Mouse (Mus musculus): ENCODE measurements around the gene Acad10.
"Not testable (repeated sequence)": the region's sequence is repeated elsewhere in the genome, so short reads cannot be mapped to it uniquely, and the experiment has no call there.

The Acad10 gene

DNA sequence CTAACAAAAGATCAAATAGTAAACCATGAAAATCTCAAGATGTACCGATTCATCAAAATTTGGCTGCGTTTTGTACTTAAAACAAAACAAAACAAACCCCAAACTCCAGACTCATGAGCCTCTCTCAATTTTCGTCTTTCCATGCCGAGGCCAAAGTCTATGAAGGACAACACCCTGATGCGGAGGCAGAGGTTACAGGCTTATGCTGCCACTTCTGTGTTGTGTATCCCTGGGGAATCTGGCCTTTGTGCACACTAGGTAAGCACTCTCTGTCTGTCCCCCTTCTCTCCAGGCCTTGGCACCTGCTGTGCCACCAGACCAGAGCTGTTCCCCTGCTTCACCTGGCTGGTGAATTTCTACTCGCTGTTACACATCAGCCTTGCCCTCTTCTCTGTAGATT, 2.7 kb downstream of the Acad10 start:
- not testable (repeated sequence) for DNase-seq (ENCODE audit: low read depth, low spot score)

DNA sequence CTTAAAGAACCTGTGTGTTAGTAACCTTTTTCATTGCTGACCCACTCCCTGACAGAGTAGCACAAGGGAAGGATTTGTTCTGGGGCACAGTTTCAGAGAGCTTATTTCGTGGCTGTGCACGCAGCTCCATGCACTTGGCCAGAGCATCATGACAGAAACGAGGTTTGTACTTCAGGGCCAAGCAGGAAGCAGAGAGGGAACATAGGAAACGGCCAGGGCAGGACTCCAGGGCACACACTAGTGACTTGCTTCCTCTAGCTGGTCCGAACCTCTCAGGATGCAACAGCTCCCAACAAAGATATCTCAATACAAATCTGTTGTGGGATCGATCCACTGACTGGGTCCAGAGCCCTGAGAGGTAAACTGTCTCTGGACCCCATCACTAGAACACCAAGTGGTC, 3.4 kb downstream of the Acad10 start:
- DNase-seq (ENCODE audit: low read depth, low spot score): not testable (repeated sequence)

DNA sequence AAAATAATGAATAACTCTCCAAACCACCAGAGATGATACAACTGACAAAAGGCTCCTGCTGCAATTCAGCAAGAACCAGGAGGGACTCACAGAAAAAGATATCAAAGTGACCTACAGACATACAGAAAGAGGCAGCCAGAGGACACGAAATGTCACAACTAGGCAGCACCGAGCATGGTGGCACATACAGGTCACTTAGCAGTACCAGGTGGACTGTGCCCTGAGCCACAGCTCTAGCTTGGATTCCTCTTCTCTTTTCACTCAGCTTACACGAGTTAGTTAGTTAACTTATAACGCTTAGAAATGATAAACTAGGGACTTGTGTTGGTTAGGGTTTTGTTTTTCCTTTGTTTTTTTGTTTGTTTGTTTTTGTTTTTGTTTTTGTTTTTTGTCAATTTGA, 5.8 kb downstream of the Acad10 start:
- DNase-seq (ENCODE audit: low read depth, low spot score): no peak

DNA sequence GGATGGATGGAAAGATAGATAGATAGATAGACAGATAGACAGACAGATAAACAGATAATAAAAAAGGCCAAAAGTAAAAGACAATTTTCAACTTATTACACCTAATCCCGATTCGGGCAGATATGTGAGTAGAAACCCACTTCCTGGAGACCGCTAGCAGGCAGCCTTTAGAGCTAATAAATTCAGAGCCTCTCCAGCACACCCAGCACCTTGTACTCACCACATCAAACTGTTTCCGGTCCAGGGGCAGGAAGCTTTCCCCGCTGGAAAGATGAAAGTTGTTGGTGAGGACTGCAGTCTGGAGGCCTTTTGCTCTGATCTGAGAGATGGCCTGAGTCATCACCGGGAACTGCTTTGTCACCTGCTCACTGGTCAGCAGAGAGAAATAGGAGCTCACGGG, 11.2 kb downstream of the Acad10 start:
- DNase-seq (ENCODE audit: low read depth, low spot score): no peak

DNA sequence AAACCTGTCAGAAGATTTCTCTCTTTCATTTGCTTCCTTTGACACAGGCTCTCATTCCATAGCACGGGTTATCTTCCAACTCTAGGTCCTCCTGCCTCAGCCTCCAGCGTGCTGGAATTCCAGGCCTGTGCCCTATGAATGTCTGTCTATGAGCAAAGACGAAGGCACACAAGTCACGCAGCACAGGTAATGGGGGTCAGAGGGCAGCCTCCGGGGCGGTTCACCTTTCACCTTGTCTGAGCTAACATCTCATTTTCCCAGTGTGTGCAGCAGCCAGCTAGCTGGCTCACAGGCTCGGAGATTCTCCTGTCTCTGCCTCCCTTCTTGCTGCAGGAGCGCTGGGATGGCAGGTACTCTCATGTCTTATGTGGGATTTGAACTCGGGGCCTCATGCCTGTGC, 20.7 kb downstream of the Acad10 start:
- no peak for DNase-seq (ENCODE audit: low read depth, low spot score)

DNA sequence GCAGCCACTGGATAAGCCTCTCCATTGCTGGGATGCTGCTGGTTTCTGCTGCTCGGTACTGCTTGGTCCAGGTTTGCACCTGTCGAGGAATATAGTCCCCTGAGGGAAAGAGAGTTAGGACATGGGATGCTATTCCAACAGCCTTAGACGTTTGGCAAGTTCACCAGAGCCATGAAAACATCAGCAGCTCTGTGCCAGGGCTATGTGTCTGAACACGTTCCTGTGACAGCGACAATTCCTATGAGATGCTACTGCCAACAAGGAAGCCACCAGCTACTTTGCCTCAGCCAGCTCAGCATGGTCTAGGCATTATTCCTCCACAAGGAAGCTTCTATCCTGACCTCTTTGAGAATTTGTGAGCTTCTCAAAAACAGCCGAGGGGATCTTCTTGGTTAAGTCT, 23.0 kb downstream of the Acad10 start:
- no peak for DNase-seq (ENCODE audit: low read depth, low spot score)

DNA sequence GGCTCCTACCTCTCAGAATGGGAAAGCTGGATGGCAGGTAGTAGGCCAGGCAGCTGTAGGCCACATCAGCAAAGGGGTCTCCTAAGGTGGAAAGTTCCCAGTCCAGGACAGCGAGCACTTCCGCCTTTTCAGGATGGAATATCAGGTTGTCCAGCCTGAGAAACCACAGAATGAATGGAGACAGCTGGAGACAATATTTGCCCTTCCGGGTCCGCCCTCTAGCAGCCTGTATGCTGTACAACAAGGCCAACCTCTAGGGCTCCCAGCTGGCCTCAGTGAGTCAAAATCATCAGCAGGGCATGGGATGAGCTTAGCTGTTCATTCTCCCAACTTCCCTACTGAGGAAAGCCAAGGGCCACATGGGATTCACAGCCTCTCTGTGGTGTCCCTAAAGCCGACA, 25.6 kb downstream of the Acad10 start:
- DNase-seq (ENCODE audit: low read depth, low spot score): no peak

DNA sequence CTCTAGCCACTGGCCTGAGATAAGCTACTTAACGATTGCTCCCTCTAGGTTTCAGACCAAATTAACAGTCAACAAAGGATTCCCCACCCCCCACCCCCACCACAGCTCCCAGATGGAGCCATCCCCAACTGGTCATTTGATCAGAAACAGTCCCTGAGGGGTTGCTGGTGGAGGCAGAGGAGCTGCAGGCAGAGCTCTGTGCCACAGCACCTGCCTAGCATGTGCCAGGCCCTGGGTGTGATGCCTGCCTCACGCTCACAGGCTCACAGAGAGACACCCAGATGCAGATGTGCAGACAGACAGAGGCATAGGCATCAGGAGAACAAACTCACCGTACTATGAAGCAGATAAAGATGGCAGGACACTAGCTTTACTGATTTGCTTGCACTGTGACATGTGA, 27.5 kb downstream of the Acad10 start:
- DNase-seq (ENCODE audit: low read depth, low spot score): no peak

DNA sequence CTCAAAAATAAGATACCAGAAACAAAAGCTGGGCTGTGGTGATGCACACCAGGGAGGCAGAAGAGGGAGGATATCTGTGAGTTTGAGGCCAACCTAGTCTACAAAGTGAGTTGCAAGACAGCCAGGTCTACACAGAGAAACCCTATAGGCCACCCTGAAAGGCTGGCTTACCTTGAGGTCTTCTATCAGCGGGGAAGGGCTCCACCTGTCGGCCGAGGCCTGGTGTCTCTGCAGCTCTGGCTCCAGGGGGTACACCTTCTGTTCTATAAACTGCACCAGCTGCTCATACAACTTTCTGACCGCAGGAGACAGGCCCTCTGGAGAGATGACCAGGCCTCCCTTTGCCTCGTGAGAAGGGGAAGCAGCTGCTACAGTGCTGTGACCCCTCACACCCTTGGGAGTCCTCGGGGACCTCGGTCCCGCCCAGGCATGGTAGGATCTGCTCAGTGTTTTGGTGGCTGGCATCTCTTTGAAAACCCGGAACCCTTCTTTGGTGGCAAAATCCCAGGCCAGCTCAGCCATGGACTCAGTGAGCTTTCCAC, 29.1 kb downstream of the Acad10 start:
- DNase-seq (ENCODE audit: low read depth, low spot score): not testable (repeated sequence)

DNA sequence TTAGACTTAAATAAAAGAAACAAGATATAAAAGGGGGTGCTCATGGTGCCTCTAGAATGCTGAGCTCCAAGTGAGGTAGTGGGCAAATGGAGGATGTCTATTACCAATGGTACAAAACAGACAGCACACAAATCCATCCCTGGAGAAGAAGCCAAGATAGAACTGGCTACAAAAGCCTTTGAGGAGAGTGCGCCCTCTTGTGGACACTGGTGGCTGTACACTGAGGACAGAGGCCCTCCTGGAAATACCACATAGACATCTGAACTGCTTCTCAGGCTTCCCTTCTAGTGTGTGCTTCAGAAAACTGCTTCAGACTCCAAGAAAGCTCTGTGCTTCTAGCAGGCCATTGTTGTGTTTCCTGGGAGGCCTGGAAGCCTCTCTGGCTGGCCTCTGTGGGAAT, 32.4 kb downstream of the Acad10 start:
- peak; percentile 69 for DNase-seq (ENCODE audit: low read depth, low spot score)

DNA sequence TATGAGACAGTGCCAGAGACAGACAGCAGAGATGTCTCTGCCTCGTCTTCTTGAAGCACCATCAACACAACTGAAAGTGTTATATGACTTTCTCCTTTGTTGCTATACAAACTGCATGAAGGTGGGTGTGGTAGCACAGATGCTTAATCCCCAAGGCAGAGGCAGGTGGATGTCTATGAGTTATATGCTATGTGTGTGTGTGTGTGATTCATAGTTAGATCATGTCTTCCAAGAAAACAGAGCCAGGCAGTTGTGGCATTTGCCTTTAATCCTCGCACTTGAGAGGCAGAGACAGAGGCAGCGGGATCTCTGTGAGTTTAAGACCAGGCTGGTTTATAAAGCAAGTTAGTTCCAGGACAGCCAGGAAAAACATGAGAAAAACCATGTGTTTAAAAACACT, 37.1 kb downstream of the Acad10 start:
- no peak for DNase-seq (ENCODE audit: low read depth, low spot score)

DNA sequence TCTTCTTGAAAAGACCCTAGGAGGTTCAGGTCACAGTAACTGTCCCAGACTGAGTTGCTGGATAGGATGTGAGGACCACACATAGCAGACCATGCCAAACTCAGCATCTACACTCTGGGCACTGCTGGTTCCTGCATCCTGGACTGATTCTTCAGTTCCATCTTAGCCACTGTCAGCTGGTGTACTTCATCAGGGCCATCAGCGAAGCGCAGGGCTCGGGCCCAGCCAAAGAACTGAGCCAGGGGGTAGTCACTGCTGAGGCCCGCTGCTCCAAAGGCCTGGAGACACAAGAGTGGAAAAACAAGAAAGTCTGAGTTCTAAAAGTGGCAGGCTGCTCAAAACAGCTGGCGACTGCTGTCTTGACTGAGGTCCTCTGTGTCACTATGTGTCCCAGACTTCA, 39.2 kb downstream of the Acad10 start:
- no peak for DNase-seq (ENCODE audit: low read depth, low spot score)

DNA sequence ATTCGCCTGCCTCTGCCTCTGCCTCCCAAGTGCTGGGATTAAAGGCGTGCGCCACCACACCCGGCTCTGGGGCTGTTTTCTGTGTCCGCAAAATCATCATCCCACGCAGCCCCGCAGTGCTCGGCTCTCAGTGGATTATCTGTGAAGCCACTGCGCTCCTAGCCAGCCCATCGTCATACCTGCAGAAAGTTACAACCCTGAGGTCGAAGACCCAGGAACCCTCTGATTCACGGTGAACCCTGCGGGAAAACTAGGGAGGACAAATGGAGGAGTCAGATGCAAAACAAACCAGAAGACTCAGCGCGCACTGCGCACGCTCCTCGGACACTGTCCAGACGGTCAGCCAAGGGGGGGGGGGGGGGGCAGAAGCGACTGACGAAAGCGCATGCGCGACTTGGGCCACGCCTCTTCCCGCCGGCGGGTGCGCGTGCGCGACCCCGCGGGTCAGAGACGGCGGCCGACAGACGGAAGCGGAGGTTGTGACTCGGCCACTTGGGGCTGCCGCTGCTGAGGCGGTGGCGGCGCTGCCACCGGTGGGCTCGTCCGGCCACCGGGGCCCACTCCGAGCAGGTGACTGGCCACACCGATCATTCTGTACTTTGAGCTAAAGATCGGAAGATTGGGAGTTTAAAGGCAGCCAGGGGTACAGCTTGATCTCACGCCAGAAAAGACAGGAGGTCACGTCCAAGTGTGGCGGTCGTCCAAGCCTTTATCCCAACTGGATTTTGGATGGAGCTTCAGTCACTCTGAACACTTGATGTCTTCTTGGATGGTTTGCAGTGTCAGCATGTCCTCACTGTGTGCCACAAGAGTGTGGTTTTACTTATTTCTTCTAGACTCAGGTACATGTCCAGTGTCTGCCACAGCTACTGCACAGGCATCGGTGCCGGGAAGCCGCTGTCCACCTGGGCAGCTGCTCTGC, 41.5 kb downstream of the Acad10 start, which contains the start of gene Acad12:
Acad12 (minus strand) TSS at position 347 of the 922 bp plus-strand sequence.
- DNase-seq (ENCODE audit: low read depth, low spot score): peak; percentile 91

DNA sequence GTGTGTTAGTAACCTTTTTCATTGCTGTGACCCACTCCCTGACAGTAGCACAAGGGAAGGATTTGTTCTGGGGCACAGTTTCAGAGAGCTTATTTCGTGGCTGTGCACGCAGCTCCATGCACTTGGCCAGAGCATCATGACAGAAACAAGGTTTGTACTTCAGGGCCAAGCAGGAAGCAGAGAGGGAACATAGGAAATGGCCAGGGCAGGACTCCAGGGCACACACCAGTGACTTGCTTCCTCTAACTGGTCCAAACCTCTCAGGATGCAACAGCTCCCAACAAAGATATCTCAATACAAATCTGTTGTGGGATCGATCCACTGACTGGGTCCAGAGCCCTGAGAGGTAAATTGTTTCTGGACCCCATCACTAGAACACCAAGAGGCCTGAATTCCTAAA, 45.4 kb downstream of the Acad10 start:
- not testable (repeated sequence) for DNase-seq (ENCODE audit: low read depth, low spot score)

DNA sequence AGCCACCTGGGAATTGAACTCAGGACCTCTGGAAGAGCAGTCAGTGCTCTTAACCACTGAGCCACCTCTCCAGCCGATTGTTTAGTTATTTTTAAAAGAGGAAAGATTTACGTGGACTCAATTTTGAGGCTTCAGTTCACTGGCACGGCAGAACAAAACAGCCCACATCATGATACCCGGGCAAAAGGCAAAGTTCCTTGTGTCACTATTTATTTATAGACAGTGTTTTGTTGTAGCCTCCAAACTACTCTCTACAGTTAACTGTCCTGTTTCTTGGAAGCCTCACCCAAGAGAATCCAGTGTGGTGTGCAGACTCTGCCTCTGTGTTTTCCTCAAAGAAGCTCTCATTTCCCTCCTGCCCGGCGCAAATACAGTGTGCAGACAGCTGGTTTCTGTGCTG, 48.3 kb downstream of the Acad10 start:
- no peak for DNase-seq (ENCODE audit: low read depth, low spot score)

DNA sequence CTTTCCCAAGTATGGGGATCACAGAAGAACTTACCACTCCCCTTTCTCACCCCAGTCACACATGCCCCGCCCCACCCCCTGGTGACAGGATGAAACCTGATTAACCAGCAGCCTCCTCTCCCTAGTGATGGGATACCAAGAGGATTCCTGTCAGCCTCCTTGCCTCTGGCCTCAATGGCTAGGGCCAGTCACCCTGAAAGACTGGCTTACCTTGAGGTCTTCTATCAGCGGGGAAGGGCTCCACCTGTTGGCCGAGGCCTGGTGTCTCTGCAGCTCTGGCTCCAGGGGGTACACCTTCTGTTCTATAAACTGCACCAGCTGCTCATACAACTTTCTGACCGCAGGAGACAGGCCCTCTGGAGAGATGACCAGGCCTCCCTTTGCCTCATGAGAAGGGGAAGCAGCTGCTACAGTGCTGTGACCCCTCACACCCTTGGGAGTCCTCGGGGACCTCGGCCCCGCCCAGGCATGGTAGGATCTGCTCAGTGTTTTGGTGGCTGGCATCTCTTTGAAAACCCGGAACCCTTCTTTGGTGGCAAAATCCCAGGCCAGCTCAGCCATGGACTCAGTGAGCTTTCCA, 50.7 kb downstream of the Acad10 start:
- DNase-seq (ENCODE audit: low read depth, low spot score): not testable (repeated sequence)

DNA sequence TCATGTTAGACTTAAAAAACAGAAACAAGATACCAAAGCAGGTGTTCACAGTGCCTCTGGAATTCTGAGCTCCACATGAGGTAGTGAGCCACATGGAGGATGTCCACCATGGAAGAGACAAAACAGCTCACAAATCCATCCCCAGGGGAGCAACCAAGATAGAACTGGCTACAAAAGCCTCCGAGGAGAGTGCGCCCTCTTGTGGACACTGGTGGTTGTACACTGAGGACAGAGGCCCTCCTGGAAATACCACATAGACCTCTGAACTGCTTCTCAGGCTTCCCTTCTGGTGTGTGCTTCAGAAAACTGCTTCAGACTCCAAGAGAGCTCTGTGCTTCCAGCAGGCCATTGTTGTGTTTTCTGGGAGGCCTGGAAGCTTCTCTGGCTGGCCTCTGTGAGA, 54.2 kb downstream of the Acad10 start:
- DNase-seq (ENCODE audit: low read depth, low spot score): peak; percentile 79

DNA sequence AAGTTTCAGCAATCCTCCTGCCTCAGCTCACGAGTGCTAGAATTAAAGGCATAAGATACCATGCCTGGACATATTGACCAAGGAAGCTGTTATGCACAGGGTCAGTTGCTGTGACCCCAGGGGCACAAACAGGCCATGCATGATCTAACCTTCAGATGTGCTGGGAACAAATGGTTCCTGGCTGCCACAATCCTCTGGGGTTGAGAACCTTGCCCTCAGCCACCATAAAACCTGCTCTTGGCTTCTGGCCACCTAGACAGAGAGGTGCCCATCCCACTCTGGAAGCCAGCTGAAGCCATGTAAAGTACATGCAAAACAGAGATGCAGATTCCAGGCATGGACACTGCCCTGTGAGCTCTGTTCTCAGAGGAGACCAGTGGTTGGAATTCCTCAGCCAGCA, 56.5 kb downstream of the Acad10 start:
- DNase-seq (ENCODE audit: low read depth, low spot score): not testable (repeated sequence)

DNA sequence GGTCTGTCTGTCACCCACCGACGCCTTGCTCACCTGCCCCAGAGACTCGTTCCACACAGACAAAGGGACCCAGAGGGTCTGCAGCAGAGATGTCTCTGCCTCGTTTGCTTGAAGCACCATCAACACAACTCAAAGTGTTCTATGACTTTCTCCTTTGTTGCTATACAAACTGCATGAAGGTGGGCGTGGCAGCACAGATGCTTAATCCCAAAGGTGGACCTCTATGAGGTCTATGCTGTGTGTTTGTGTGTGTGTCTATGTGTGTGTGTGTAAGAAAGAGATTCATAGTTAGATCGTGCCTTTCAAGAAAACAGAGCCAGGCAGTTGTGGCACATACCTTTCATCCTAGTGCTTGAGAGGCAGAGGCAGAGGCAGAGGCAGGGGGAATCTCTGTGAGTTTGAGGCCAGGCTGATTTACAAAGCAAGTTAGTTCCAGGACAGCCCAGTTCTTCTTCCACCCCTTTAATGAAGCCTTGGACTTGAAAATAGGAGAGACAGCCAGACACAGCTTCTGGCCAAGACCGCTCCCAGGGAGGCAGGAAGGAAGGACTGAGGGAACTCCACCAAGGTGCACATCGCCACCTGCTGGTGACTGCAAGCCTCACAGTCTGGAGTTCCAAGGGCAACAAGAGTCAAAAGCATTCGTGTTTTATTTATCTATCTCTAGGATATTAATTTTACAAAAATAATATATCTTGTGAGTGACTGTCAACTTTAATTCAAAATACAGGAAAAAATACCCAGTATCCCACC, 58.6 kb downstream of the Acad10 start:
- peak; percentile 86 for DNase-seq (ENCODE audit: low read depth, low spot score)

DNA sequence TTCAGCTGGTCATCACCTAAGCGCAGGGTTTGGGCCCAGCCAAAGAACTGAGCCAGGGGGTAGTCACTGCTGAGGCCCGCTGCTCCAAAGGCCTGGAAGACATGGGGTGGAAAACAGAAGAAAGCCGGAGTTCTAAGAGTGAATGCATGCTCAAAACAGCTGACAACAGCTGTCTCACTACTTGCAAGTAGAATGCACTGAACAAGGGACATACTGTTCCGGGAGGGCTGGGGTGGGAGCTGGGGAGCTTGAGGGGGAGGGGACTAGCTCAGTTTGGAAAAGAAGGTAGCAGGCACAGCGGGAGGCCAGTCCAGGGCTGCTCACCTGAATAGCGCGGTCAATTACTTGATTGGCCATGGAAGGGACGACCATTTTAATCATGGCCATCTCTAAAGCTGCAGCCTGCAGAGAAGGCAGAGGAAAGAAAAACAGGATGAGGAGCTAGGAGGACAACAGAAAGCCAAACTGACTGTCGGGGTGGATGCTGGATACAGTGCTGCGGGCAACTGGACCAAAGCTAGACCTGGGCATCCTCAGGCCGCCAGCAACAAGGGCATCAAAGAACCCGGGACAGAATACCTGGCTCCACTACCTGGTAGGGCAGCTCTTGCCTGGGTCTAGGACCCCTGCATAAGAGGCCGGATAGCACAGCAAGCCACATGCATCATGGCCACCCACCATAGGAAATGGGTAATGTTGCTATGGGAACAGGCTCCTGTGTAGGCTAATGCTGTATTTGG, 61.3 kb downstream of the Acad10 start:
- no peak for DNase-seq (ENCODE audit: low read depth, low spot score)

DNA sequence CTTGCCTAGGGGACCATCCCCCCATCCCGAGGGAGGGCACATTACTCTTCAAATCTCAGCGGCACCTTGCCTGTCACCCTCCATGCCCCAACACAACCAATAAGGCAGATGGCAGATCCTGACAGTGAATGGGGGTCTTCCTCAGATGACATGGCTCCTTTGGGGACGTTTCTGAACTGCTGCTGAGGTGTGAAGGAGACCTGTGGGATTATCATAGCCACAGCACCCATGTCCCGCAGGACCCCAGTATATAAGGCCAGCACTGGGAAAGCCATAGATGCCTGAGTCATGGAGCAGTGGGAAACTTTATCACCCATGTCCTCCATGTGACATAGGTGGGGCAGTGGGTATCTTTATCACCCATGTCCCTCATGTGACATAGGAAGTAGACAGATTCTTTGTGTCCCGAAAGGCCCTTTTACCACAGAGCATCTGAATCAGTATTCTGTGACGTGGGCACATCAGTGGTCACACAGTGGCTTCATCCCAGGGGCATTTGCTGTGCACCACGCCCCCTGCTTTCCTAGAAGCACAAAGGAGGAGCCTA, 62.2 kb downstream of the Acad10 start:
- DNase-seq (ENCODE audit: low read depth, low spot score): no peak
